Mouse (Mus musculus) inflammation-experienced regulatory T-cells, adult 16 weeks (primary cell): ENCODE measurements around the gene Cpxm1. TPM values are rescaled to one million over a fixed set of nuclear protein-coding genes. Genes with fewer than 3 reads are reported as not detected.

Experiments
- polyA plus RNA-seq: library from polyadenylated mRNA; unstranded; fragments of 100-300 nt; shearing (Covaris generic); gene quantifications from one replicate; pipeline ENCODE4 v1.2.1, GENCODE M21; 2017

Cpxm1 gene
- 0.46 TPM for polyA plus RNA-seq

GRCm38 (mm10) chr2:130397186-130397985 lies at the start of gene Cpxm1:
Gene Cpxm1 (minus strand): TSS chr2:130397574.

GRCm38 (mm10) chr2:130424126-130424853 lies 26.9 kb upstream of the Cpxm1 start, which contains the start of the genes Vps16 and Pced1a:
Gene Vps16 (plus strand): TSS chr2:130424339.
Gene Pced1a (minus strand): TSS chr2:130424701.

GRCm38 (mm10) chr2:130406178-130406577 lies 8.8 kb upstream of the Cpxm1 start, which contains the start of gene Tmem239:
Gene Tmem239 (plus strand): TSS chr2:130406478.

GRCm38 (mm10) chr2:130404939-130405338 lies 7.6 kb upstream of the Cpxm1 start, which contains the start of the genes Gm28372 and 1700020A23Rik:
Gene Gm28372 (plus strand): TSS chr2:130405239.
Gene 1700020A23Rik (plus strand): TSS chr2:130405259.

Other genes starting within 250 kb of the Cpxm1 start
- gene Snrpb, start 218.2 kb downstream of the Cpxm1 start, polyA plus RNA-seq = 413 TPM
- not detected for gene Tmc2, start 202.4 kb downstream of the Cpxm1 start, polyA plus RNA-seq
- 299 TPM for gene Nop56, start 123.1 kb downstream of the Cpxm1 start, polyA plus RNA-seq
- 198 TPM for gene Idh3b, start 113.0 kb downstream of the Cpxm1 start, polyA plus RNA-seq
- not detected for gene Ebf4, start 102.4 kb downstream of the Cpxm1 start, polyA plus RNA-seq
- gene Gm28372, start 7.7 kb upstream of the Cpxm1 start, polyA plus RNA-seq = not detected
- not detected for gene 1700020A23Rik, start 7.7 kb upstream of the Cpxm1 start, polyA plus RNA-seq
- not detected for gene Tmem239, start 8.9 kb upstream of the Cpxm1 start, polyA plus RNA-seq
- gene Vps16, start 26.8 kb upstream of the Cpxm1 start, polyA plus RNA-seq = 296 TPM
- gene Pced1a, start 27.1 kb upstream of the Cpxm1 start, polyA plus RNA-seq = 22.0 TPM
- gene Ptpra, start 52.7 kb upstream of the Cpxm1 start, polyA plus RNA-seq = 29.2 TPM
- 59.1 TPM for gene Mrps26, start 166.2 kb upstream of the Cpxm1 start, polyA plus RNA-seq
- gene Oxt, start 178.6 kb upstream of the Cpxm1 start, polyA plus RNA-seq = not detected
- not detected for gene Avp, start 185.0 kb upstream of the Cpxm1 start, polyA plus RNA-seq
- 22.3 TPM for gene Fastkd5, start 232.5 kb upstream of the Cpxm1 start, polyA plus RNA-seq
- gene Ubox5, start 232.5 kb upstream of the Cpxm1 start, polyA plus RNA-seq = 16.5 TPM
- 0.72 TPM for gene Lzts3, start 245.2 kb upstream of the Cpxm1 start, polyA plus RNA-seq